Mouse (Mus musculus) olfactory bulb, adult 2 months (tissue): Measurements from ENCODE around the gene Siglecg.

ENCODE experiments used
- CTCF ChIP-seq: fragments of 200-500 bp; IDR thresholded peaks from 2 replicates; pipeline ENCODE4 v1.5.1; 2012; ENCODE audit warnings: low read depth, mild to moderate bottlenecking, low read length, moderate library complexity; ENCODE audit not compliant: insufficient read depth
- POLR2A ChIP-seq: fragments of 200-500 bp; IDR thresholded peaks from 2 replicates; pipeline ENCODE4 v1.6.1; 2012; ENCODE audit warnings: mild to moderate bottlenecking, low read depth, low read length, moderate library complexity; ENCODE audit not compliant: insufficient read depth

GRCm38 (mm10) chr7:43378226-43378625 is 29.8 kb upstream of the Siglecg start:
- TF ChIP-seq CTCF (no peak), POLR2A (no peak)
